8 mouse cellular contexts compared by ENCODE assay signal in the genomic region with DNA sequence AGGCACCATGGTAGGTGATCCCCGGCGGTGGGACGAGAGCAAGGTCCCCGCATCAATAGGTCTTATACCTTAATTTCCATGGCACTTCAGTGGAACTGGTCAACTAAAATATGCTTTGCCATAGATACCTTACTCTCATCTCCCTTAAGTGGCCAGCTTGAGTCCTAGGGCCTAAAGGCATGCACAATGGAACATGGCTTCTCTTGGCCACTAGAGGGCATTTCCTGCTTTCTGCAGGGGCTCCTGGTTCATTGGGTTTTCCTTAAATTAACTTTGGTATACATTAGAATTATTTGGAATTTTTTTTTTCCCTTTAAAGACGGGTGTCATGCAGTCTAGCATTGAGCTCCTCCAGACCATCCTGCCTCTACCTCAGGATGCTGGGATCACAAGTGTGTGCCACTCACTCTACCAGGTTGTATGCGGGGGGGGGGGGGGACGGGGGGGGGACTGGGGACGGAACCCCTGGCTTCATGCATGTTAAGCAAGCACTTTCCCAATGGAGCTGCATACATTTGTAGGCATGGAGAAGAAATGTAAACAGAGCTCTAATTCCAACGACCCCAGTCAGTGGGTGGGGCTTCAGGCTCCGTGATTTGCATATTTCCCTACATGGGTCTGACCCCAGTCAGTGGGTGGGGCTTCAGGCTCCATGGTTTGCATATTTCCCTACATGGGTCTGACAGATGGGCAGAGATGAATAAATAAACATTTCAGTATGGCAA.
A peak's percentile ranks its signal among the peaks of the same experiment; 100 is the strongest.
DNase-seq lines count a peak whose midpoint lies in the region; ATAC-seq and TF ChIP-seq lines count a peak whose summit lies in the region.

No protein-coding gene starts in this region.

- no peak overlapping the region for H3K9ac ChIP-seq in heart, postnatal 0 days (replicated peaks; ENCODE audit: low read depth, low read length)
- no peak overlapping the region for H3K9ac ChIP-seq in limb, embryonic 12.5 days (replicated peaks)

- intact Hi-C loops in heart, postnatal 25 days (cut with DNase I): loop anchor here (2.0 kb wide), 1 partner anchor 161 kb away; no protein-coding TSS in a partner anchor

- WGBS in heart, postnatal 0 days: 64% methylated on average over 9 of the region's 10 CpGs
- 63% methylated on average over 10 of the region's 10 CpGs for WGBS in bone marrow, adult 2 months
- WGBS in limb, embryonic 12.5 days: 63% methylated on average over 10 of the region's 10 CpGs

- no peak for TF ChIP-seq EP300 in heart, postnatal 0 days (IDR thresholded peaks at IDR 0.05; ENCODE audit: low read depth)

- no peak for TF ChIP-seq POLR2A in bone marrow, adult 2 months (IDR thresholded peaks at IDR 0.05; ENCODE audit: borderline replicate concordance, control insufficient read depth, low read depth, low read length)

- H3K27me3 ChIP-seq in heart, postnatal 0 days (ENCODE audit: control insufficient read depth, insufficient read depth, low read length): no peaks in the 10 kb centered on the region
- no peaks in the 10 kb centered on the region for H3K27me3 ChIP-seq in limb, embryonic 12.5 days

- H3K4me3 ChIP-seq in heart, postnatal 0 days (ENCODE audit: low read depth, low read length): no peak overlapping the region
- no peak overlapping the region for H3K4me3 ChIP-seq in bone marrow, adult 2 months (replicated peaks; ENCODE audit: control insufficient read depth, low read depth, low read length)
- H3K4me3 ChIP-seq in limb, embryonic 12.5 days (replicated peaks): no peak overlapping the region

- peak; percentile 63 for TF ChIP-seq CTCF in heart, postnatal 0 days (IDR thresholded peaks at IDR 0.05; ENCODE audit: low read depth)
- peak; percentile 26; the same call in 1 of the 2 replicates for TF ChIP-seq CTCF in bone marrow, adult 2 months (IDR thresholded peaks at IDR 0.05; ENCODE audit: control insufficient read depth, insufficient read depth, low read length)

- no peaks in the 10 kb centered on the region for H3K4me1 ChIP-seq in heart, postnatal 0 days (ENCODE audit: control insufficient read depth, insufficient read depth)
- H3K4me1 ChIP-seq in bone marrow, adult 2 months (ENCODE audit: control insufficient read depth, insufficient read depth, low read length): no peaks in the 10 kb centered on the region
- peaks cover 36% of the 10 kb centered on the region for H3K4me1 ChIP-seq in limb, embryonic 12.5 days (replicated peaks)

- no peak overlapping the region for H3K27ac ChIP-seq in heart, postnatal 0 days (ENCODE audit: low read depth)
- H3K27ac ChIP-seq in bone marrow, adult 2 months (ENCODE audit: control insufficient read depth, insufficient read depth, low read depth, low read length, poor library complexity): no peak overlapping the region
- H3K27ac ChIP-seq in limb, embryonic 12.5 days: no peak overlapping the region

- no peaks in the 10 kb centered on the region for H3K9me3 ChIP-seq in heart, postnatal 0 days (replicated peaks; ENCODE audit: control insufficient read depth, low read length)
- H3K9me3 ChIP-seq in limb, embryonic 12.5 days: no peaks in the 10 kb centered on the region

- DNase-seq in heart, postnatal 0 days (ENCODE audit: low spot score): no peak
- no peak for DNase-seq in heart, postnatal 25 days (ENCODE audit: low spot score)
- DNase-seq in heart, postnatal 4 days: peak; percentile 23
- no peak for DNase-seq in spleen, postnatal 14 days (ENCODE audit: low spot score in 2 of 2)

- H3K4me2 ChIP-seq in heart, postnatal 0 days (ENCODE audit: low read depth, low read length): no peak overlapping the region
- no peak overlapping the region for H3K4me2 ChIP-seq in limb, embryonic 12.5 days

- no peak; the same call in 1 of the 2 replicates for ATAC-seq in heart, postnatal 0 days (ENCODE audit: insufficient read depth, low read depth)
- ATAC-seq in CD4-positive, CD25-positive, alpha-beta regulatory T cell, adult 4 months: peak; percentile 61
- ATAC-seq in limb, embryonic 12.5 days (ENCODE audit: insufficient number of reproducible peaks, insufficient read depth, low FRiP score, low TSS enrichment, low read depth): peak; percentile 58; the same call in 1 of the 2 replicates
- ATAC-seq in neutrophil, adult 5-6 weeks (ENCODE audit: extremely low read depth, insufficient number of reproducible peaks, low FRiP score, poor library complexity, severe bottlenecking): peak; percentile 41; the same call in 1 of the 2 replicates

- H3K36me3 ChIP-seq in heart, postnatal 0 days (replicated peaks; ENCODE audit: control insufficient read depth, insufficient read depth, low read length): no peaks in the 10 kb centered on the region
- no peaks in the 10 kb centered on the region for H3K36me3 ChIP-seq in limb, embryonic 12.5 days
